Mouse (Mus musculus) small intestine, adult 10 weeks (tissue): ENCODE data around the gene Ctla2a. TPM values are rescaled to one million over a fixed set of nuclear protein-coding genes. Genes with fewer than 3 reads are reported as not detected.

Experiments used
- polyA plus RNA-seq: library from polyadenylated mRNA; stranded (reverse); fragments of 350-450 nt; fragmentation: Illumina TruSeq; extraction: RNeasy Lipid Tissue Mini Kit (QIAGEN cat#74804); gene quantifications from one replicate; pipeline ENCODE4 v1.2.3, GENCODE M21; 2014; ENCODE audit warnings: low replicate concordance

The Ctla2a gene
- polyA plus RNA-seq = 9.5 TPM

DNA sequence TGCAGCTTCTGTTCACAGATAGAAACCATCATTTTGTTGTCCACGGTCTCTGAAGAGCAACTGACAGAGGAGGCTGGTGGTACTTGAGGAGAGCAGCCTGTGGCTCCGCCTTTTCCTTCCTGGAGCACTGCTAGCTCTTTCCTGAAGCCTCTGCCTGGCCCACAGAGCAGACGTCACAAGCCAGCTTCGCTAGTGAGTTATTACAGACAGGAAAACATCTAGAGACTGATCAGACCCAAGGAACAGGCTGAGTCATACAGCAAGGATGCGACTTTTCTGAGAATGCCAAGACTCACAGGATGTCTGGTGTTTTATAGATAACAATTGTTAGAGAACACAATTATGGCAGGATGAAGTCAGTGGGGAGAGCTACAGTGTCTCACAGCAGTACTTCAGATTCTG, at the start of gene Ctla2a, which contains the start of gene Gm49391:
Gene Ctla2a, minus strand, starts transcription at position 126 of the 402 bp plus-strand sequence.
Gene Gm49391, minus strand, starts transcription at position 72 of the 402 bp plus-strand sequence.

GRCm38 (mm10) chr13:60941884-60942283, 5.5 kb upstream of the Ctla2a start, which contains the start of gene Tpbpa:
Gene Tpbpa, minus strand, starts transcription at chr13:60941984.

GRCm38 (mm10) chr13:60935490-60935889, 935 bp downstream of the Ctla2a start, which contains the start of gene Gm49393:
Gene Gm49393, minus strand, starts transcription at chr13:60935590.

GRCm38 (mm10) chr13:60904780-60905179, 31.6 kb downstream of the Ctla2a start, which contains the start of gene Tpbpb:
Gene Tpbpb, minus strand, starts transcription at chr13:60904880.

DNA sequence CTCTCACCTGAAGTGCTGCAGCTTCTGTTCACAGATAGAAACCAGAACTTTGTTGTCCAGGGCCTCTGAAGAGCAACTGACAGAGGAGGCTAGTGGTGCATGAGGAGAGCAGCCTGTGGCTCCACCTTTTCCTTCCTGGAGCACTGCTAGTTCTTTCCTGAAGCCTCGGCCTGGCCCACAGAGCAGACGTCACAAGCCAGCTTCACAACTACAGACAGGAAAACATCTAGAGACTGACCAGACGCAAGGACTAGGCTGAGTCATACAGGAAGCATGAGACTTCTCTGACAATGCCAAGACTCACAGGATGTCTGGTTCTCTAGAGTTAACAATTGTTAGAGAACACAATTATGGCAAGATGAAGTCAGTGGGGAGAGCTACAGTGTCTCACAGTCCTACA, 39.1 kb downstream of the Ctla2a start, which contains the start of gene Ctla2b:
Gene Ctla2b, minus strand, starts transcription at position 120 of the 400 bp plus-strand sequence.

DNA sequence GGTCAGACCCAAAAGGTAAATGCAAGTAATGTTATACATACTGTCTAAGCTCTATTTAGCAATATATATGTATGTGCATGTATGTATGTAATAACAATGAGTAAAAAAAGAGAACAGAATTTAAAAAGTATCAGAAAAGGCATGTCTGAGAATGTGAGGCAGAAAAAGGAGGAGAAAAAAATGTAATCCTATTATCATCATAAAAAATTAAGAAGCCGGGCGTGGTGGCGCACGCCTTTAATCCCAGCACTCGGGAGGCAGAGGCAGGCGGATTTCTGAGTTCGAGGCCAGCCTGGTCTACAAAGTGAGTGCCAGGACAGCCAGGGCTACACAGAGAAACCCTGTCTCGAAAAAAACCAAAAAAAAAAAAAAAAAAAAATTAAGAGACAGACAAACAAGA, 39.6 kb downstream of the Ctla2a start, which contains the start of gene Gm49392:
Gene Gm49392, minus strand, starts transcription at position 101 of the 400 bp plus-strand sequence.

Other genes with a start within 250 kb of the Ctla2a start
- gene BC051665, start 150.3 kb downstream of the Ctla2a start, polyA plus RNA-seq = not detected
- gene Ctsll3, start 133.8 kb downstream of the Ctla2a start, polyA plus RNA-seq = not detected
- gene 4930486L24Rik, start 72.2 kb downstream of the Ctla2a start, polyA plus RNA-seq = not detected
- 0.33 TPM for gene Gm49392, start 39.7 kb downstream of the Ctla2a start, polyA plus RNA-seq
- 4.1 TPM for gene Ctla2b, start 39.2 kb downstream of the Ctla2a start, polyA plus RNA-seq
- gene Tpbpb, start 31.7 kb downstream of the Ctla2a start, polyA plus RNA-seq = not detected
- not detected for gene Gm49393, start 1.0 kb downstream of the Ctla2a start, polyA plus RNA-seq
- gene Gm49391, start 54 bp downstream of the Ctla2a start, polyA plus RNA-seq = 7.6 TPM
- gene Tpbpa, start 5.4 kb upstream of the Ctla2a start, polyA plus RNA-seq = not detected
- gene Ctsj, start 69.3 kb upstream of the Ctla2a start, polyA plus RNA-seq = not detected
- not detected for gene Ctsq, start 104.0 kb upstream of the Ctla2a start, polyA plus RNA-seq
- not detected for gene Ctsr, start 227.6 kb upstream of the Ctla2a start, polyA plus RNA-seq